Mouse (Mus musculus) brain, embryonic 14.5 days (tissue): ENCODE data around the gene Cfap100.

Experiments used
- CTCF ChIP-seq: fragments of 200-500 bp; IDR thresholded peaks from 2 replicates; pipeline ENCODE4 v1.5.1; 2012; ENCODE audit warnings: inconsistent platforms, mild to moderate bottlenecking, moderate library complexity, borderline replicate concordance; ENCODE audit not compliant: insufficient read depth, insufficient read length; ENCODE audit errors: extremely low read depth
- POLR2A ChIP-seq: fragments of 200-500 bp; IDR thresholded peaks from 2 replicates; pipeline ENCODE4 v1.6.1; 2012; ENCODE audit warnings: mild to moderate bottlenecking, inconsistent platforms, borderline replicate concordance; ENCODE audit not compliant: poor library complexity, insufficient read depth, insufficient read length, severe bottlenecking; ENCODE audit errors: extremely low read depth

DNA sequence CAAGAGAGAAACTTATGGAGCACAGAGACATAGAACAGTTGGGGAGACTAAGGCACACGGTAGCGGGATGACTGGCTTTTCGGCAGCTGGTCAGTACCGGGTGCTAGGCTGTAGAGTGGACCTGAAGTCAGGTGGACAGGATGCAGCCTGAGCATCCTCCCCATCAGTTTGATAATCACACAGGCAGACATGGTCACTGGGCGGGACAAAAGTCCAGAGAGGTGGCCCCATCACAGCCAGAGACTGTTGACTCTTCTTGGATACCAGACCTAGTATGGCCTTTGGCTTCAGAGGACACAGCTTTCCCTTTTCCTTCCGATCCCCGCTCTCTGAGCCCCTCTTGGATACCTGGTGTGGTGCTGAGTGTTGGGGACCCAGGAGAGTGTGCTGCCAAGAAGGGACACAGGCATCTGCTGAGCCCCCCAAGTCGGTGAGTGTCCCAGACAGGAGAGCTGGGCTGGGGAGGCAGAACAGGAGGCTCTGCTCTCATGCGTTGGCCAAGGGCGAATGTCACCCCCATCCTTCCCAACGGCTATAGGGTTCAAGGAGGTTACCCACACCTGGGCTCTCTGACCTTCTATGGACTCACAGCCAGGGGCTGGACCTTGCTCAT, 36.5 kb upstream of the Cfap100 start:
- TF ChIP-seq CTCF (no peak), POLR2A (no peak)
